Mouse (Mus musculus): ENCODE results near the gene Mboat7.

Mboat7 gene

DNA sequence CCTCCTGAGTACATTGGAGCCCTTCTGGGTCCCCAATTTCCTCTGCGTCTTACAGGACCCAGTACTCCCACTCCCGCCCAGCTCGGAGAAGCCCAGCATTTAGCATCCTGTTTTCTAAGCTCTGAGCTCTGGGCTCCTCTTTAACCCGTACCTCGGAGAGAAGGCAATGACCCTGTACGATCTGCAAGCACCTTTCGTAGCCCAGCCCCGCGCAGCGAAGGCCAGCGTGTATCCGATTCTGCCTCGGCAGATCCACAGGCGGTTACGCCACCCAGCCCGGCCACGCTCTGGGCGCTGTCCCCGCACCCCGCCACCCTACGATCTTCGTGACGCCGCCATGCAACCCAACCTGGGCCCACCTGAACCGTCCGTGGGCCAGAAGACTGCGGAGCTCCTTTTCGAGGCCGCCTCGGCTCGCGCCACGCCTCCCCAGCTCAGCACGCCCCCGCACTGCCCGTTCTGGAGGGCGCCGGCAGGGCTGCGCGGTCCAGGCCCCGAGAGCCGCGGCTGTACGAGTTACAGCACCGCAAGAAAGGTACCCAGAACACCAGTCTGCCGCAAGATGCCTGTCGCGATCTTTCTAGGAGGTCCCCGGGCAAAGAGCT, 839 bp downstream of the Mboat7 start, which contains the start of gene Tsen34:
Gene Tsen34 (plus strand): TSS at position 482 of the 605 bp plus-strand sequence.
- DNase-seq (ENCODE audit: low spot score in 2 of 2), result no peak

DNA sequence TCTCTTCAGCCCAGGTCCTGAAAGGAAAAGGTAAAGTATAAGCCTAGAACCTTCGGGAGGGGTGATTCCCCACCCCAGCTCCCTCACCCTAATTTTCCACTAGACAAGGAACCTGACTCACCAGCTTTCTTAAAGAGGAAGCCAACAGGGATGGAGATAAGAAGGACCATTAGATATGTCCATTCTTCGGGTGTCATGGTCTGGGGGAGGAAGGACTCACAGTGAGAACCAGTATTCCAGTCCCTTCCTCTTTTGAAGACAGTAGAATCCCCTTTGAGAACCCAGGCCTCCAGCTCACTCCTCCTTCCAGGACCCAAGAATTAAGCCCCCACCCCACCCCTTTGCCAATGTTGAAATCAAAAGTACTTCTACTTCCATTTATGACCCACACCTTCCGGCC, 1.4 kb downstream of the Mboat7 start:
- no peak for DNase-seq (ENCODE audit: low spot score in 2 of 2)

DNA sequence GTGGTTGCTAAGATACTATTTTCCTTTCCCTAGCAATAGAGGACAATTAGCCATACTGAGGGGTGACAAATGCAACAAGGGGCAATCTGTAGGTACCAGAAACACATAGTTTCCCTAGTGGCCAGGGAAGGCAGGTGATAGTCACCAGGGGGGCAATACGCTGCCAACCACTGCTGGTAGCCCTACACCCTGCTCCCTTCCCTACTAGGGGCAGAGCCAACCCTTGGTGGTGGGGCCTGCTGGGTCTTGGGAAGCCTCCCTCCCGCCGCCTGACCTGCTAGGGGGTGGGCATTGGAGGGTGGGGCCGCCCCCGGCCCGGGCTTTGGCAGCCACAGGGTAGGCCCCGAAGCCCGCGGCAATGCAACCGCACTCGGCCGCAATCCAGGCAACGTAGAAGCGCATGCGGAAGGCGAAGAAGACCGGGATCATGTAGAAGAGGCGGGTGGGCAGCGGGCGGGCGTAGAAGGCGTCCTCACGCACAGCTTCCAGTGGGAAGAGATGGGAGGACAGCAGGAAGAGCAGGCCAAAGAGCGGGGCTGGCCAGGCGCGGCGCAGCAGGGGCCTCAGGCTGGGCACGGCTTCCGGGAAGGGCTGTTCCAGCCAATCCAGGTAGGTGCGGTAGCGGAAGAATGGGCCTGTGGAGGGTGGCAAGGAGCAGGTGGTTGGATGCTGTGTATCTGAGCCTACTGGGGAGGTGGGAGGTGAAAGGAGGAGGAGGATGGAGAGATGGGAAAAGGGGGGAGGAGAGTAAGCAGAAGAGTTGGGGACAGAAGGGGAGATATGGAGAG, 7.7 kb downstream of the Mboat7 start:
- no peak for DNase-seq (ENCODE audit: low spot score in 2 of 2)

DNA sequence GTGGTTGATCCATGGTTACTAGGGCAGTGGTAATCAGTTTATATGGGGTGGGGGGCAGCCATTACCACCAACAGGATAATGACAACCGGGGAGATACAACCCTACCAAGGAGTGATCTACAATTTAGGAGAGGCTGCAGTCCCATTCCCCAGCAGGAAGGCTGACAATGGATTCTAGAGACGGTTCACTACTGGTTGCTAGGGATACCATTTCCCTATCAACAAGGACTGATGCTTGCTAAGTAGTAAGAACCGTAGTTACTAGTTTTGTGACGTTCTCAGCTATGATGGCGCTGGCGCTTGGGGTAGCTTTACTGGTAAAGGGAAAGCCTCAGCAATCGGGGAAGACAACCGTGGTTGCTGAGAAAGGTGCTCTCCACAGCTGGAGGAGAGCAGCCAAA, 8.6 kb downstream of the Mboat7 start:
- no peak for DNase-seq (ENCODE audit: low spot score in 2 of 2)

DNA sequence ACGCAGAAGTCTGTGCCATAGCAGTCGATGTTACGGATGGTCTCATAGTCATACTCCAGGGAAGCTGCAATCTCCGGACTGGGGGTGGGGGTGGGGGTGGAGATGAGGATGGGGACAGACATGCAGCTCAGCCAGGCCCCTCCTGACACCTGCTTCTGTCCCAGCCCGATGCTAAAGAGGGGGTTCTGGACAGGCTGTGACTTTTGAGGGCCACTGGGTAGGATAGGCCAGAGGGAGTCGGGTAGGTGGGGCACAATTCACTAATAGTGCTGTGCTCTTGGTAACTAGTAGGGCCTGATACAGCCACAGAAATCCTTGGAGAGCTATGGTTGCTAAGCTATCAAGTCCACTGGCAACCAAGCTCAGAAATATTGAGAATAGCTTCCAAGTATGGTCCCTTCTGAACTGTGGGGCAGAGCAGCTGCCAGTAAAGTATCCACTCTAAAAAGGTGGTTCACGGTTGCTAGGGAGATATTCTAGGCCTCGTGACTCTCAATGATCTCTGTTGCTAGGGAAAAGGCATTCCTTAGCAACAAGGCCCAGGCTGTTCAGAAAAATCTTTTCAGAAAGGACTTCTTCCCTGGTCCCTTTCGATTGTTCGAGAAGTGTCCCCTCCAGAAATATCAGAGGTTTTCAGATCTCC, 9.3 kb downstream of the Mboat7 start:
- DNase-seq (ENCODE audit: low spot score in 2 of 2), result no peak

DNA sequence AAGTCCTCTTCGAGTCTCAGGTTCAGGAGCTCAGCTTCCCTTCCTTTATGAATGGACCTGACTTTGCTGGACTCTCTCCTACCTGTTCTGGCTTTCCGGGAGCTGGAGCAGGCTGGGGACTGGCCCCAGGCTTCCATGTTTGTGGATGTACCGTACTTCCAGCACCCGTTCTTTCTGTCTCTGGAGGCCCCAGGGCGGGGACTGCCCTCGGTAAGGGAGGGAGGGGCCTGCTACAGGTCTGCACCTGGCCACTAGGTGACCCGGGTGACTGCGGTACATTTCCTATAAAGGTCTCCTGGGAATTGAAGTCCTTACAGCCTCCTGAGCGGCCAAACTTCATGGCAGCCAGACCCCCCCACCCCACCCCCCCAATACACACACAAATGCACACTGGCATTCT, 16.0 kb downstream of the Mboat7 start, which contains the start of gene Tmc4:
Gene Tmc4 (minus strand): TSS at position 212 of the 400 bp plus-strand sequence.
- peak; percentile 48 to 56 for DNase-seq (ENCODE audit: low spot score in 2 of 2)

DNA sequence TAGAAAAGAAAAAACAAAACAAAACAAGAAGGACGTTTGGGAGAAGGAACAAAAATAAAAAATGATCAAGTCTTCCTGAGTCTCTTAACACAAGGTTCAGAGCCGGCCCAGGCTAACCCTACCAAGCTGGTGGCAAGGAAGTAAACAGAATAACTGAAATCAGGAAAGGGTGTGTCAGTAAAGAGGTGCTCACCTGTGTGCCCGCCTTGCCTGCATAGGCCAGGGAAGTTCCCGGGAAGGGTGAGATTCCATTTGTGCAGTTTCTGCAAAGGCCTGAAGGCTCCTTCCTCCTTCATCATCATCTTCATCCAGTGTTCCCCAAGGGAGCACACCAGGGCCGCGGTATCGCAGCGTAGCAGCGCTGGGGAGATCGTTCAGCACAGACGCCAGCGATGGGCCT, 17.0 kb downstream of the Mboat7 start:
- DNase-seq (ENCODE audit: low spot score in 2 of 2), result no peak

DNA sequence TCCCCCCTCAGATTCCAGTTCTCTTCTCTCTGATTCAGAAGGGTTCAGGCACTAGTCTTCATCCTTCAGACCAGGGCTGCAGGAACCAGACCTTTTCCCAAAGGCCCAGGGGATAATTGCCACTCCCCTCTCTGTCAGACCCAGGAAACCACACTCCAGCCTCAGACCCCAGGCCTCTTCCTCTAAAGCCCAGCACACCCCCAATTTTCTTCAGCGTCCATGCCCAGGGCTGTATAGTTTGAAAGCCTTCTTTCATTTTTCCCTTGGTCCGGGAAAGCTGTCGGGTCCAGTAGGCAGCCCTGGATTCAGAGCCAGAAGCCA, 18.1 kb downstream of the Mboat7 start:
- DNase-seq (ENCODE audit: low spot score in 2 of 2), result no peak

DNA sequence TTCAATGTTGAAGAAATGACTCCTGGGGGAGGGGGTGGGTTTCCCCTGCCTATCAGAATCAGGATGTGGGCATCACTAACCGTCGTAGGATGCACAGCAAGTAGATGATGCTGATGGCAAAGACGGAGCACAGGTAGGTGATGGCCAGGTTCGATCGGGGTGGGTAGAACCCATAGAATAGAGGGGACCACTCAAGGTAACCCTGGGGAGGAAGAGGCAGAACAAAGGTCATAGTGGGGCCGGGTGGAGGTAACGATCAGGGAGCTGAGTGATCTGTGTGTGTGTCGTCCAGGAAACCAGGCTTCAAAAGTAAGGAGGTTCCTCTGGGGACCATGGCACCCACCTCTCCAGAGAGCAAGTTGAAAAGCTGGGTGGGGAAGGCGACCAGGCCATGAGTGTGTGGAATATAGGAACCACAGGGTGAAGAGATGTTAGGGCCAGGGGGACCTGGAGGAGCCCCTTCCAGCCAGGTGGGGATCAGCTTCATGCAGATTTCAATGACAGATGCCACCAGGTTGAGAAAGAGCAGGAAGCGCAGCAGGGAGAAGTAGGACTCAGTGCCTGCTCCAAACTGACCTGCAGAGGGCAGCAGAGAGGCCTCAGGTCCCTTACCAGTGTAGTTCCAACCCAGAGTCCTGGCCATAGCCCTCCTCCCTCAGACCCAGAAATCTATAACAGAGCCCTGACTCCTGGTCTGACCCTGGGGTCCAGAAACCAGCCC, 18.7 kb downstream of the Mboat7 start:
- DNase-seq (ENCODE audit: low spot score in 2 of 2), result peak; percentile 60 to 80

DNA sequence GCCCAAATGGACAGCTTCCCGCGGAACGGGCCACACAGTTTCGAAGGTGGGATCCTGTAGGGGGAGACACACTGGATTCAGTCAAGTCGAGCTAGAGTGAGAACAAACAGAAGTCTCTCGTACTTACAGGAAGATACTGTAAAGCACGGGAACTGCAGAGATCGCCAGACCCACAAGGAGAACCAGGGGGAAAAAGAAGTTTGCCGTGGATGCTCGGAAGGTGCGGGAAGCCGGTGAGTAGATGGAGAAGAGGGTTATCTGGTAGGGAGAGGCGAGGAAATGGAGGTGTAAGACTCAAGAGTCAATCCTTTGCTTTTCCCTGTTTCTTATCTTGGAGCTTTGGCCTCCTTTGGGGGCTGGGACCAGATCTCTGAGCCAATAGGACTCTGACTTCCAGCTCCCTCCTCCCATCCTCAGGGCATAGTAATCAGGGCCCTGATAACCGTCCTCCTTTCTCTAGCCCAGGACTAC, 26.4 kb downstream of the Mboat7 start:
- DNase-seq (ENCODE audit: low spot score in 2 of 2), result no peak

DNA sequence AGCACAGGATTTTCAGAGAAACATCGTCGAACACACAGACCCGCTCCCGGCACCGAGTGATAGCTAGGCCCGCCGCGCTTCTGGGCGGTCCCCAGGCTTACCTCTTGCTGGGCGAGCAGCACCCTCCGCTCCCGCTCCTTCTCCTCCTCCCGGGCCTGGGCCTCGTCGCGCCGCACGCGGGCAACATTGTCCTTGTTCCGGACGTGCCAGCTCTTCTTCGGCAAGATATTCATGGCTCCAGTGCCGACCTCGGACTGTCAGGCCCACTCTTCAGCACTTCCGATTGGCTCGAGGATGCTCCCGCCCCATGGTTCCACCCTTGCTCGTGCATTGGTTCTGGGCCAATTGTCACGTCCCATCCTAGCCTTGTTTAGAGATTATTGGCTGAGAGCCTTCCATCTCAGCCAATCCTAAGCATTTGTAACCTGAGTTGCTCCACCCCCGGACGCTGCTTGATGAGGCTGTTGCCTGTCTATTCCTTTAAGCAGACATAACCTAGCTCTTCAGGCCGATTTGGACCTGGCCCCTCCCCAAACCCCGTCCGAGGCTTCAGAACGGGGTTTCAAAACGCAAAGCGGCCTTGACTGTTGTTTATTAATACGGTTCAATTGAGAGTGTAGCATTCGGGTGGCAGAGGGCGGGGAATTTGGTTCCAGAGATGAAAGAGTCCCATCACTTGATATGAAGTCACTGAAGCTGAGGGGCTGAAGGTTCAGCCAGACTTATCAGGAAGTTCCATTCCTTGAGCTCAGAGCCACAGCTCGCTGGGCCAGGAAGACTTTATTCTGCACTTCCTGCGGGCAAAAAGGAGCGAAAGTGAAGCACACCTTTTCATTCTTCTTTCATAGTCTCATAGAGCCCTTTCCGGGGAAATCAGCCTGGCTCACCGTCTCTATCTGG, 27.9 kb downstream of the Mboat7 start, which contains the start of gene Leng1:
Gene Leng1 (minus strand): TSS at position 626 of the 900 bp plus-strand sequence.
- DNase-seq (ENCODE audit: low spot score in 2 of 2), result peak; percentile 97

DNA sequence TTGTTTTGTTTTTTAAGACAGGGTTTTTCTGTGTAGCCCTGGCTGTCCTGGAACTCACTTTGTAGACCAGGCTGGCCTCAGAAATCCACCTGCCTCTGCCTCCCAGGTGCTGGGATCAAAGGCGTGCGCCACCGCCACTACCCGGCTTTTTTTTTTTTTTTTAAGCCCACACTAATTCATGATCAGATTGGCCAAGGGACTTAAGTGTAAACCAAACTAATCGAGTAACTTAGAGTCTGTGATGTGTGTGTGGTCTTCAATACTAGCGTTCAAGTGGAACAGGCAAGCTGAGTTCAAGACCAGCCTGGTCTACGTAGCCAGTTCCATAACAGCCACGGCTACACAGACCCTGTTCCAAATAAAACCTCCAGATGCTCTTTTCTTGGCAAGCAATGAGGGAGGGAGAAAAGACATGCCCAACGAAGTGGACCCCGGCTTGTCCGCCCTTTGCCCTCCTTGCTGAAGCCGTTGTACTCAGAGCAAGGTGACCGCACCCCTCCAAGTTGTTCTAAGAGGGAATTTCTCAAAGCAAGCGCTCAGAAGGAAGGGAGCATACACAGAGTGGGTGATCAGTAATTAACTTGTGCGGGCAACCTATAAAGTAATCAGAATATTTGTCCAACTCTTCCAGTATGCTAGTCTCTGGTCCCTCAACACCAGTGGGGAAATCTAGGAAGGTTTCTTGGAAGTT, 28.7 kb downstream of the Mboat7 start:
- peak in 1 of 2 experiments; percentile 22 for DNase-seq (ENCODE audit: low spot score in 2 of 2)

DNA sequence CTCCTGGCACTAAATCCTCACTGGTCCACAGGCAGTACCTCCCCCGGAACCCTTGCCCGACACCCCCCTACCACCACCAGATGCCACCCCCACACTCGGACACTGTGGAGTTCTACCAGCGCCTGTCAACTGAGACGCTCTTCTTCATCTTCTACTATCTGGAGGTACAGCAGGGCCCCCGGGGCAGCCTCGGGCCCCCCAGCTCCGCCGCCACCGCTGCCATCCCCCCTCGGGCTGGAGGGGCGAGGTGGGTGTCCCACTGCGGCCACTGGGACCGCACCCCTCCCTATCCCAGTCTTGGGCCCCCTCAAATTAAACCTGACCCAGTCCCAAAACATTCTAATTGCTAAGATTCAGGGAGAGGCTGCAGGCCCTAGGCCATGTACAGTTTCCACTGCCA, 34.7 kb downstream of the Mboat7 start:
- DNase-seq (ENCODE audit: low spot score in 2 of 2), result no peak

DNA sequence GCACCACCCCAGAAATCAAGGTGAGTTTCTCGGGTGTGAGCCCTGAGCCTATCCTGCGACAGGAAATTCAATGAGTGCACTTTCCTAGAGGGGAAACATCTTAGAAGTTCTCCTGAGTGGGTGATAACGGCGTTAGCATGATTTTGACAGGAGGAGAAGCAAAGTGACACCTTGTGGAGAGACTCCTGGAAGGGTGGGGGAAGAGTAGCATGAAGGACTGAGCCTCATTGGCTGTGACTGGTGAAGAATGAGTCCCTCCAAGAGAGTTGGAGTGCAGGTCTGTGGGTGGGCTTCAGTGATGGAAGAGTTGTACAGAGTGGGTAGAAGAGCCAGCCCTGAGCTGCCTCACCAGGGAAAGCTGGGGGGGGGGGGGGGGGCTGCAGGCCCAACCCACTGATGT, 36.4 kb downstream of the Mboat7 start:
- DNase-seq (ENCODE audit: low spot score in 2 of 2), result no peak

DNA sequence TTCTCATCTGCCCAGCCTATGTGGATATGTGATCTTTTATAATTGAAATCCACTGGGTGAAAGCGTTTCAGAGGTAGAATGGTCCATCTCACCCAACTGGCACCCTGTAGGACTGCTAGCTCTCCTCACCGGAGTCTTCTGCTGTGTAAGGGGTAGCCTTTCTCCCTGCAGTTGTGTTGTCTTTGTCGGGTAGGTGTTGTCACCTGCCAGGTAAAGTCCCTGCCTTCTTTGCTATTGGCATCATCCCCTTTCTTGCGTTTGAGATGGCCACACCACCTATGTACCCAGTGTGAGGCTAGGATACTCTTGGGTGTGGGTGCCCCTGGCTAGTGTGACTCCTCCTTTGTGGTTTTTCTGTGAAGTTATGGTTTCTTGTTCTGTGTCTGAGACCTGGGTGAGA, 46.7 kb downstream of the Mboat7 start:
- no peak for DNase-seq (ENCODE audit: low spot score in 2 of 2)

DNA sequence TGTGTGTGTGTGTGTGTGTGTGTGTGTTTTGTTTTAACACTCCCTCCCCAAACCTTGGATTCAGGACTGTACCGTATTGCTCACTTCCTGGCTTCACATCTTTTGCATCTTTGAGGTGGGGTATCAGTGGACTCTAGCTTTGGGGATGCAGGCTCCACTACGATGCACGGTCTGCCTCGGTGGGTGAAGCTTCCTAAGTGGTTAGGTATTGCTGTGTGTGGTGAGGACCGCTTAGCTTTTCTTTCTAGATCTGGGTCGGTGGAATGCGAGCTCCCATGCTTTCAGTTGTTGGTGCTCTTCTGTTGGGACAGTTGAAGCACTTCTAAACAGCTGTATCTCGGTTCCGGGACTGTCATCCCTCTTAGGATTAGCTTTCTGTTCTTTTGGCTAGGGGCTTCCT, 47.1 kb downstream of the Mboat7 start:
- no peak for DNase-seq (ENCODE audit: low spot score in 2 of 2)

DNA sequence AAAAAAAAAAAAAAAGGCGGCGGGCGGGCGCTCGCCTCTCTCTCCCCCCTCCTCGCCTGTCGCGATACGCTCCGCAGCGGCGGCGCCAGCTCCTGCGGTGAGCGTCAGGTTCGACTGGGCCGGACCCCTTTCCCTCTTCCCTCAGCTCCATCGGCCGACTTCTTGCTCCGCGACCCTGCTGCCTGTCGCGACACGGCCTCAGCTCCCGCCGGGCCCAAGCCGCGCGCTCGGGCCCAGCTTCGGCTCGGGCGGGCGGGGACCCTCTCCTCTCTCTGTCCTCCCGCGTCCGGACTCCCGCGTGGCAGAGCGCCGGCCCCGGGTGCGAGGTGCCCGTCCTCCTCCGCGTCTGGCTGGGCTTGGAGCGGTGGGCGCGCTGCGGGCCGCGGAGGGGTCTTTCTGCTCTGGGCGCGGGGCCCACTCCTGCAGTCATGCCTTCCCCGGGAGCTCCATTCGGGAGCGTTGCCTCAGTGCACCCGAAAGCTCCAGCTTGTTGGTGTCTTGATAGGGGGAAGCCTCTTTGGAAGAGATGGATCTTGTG, 47.8 kb downstream of the Mboat7 start:
- no peak for DNase-seq (ENCODE audit: low spot score in 2 of 2)

DNA sequence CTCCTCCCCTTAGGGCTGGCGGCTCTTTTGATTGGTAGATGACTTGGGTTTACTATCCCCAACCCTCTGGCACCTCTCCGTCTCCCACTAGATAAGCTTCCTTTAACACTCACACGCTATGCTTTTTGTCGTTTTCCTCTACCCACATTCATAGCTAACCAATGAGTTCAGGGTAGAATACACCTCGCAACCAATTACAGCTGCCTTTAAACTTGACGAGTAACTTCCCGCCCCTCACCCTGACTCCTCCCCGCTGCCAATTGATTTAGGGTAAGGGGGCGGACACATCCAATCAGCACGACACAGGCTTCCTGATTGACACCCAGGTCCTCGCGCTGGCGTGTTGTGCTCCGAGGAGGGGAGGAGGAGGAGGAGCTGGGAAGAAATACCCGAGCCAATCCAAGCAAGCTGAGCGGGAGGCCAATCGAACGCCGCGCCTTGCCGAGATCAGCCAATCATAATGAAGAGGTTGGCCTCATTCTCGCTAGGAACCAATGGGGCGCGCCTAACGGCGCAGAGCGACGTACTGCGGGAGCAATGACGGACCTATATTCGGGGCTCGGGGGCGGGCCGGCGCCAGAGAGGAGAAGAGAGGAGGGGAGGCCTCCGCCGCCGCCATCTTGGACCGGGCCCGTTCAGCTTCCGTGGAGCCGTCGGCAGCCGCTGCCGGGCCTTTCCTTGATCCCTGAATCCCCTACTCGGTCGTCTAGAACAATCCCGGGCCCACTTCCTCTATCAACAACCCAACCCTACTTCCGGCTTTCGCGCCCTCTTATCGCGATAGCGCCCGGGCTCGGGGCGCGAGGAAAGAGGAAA, 48.4 kb downstream of the Mboat7 start, which contains the start of gene Cnot3:
Gene Cnot3 (plus strand): TSS at position 597 of the 816 bp plus-strand sequence.
- peak; percentile 96 to 99 for DNase-seq (ENCODE audit: low spot score in 2 of 2)

DNA sequence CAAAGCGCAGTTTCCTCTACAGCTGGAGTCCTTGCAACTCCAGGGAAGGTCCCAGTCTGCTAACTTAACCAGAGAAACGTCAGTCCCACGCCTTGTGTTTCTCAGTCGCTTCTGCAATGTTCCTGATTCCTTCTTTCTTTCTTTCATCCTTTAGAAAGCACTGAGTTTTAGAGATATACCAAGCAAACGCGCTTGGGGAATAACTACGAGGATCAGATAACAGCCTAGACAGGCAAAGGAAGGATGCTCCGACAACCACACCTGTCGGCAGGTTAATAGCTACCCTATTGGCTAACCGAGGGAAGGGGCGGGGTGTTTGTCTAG, 49.0 kb downstream of the Mboat7 start:
- DNase-seq (ENCODE audit: low spot score in 2 of 2), result no peak

All from urinary bladder, postnatal 36 days (tissue).